Mouse (Mus musculus): Measurements from ENCODE around the gene Slc25a41. TPM values are rescaled to one million over a fixed set of nuclear protein-coding genes. Genes with fewer than 3 reads are reported as not detected.
A peak's percentile ranks its signal among the peaks of the same experiment; 100 is the strongest.

Gene Slc25a41
- polyA plus RNA-seq, 1 experiment: 0.13 TPM

GRCm38 (mm10) chr17:57078336-57078735, 36.9 kb upstream of the Slc25a41 start, which contains the start of gene Dennd1c:
TSS of gene Dennd1c (minus strand) at chr17:57078514.
- no peak within 1 kb of the TSS; the same call in 1 of the 2 replicates for H3K4me3 ChIP-seq (ENCODE audit: insufficient read depth, low read depth, low read length)
- H3K4me1 ChIP-seq (ENCODE audit: control insufficient read depth, insufficient read depth, low read length): no peaks in the 10 kb centered on the region
- H3K27ac ChIP-seq (ENCODE audit: insufficient read depth, low read depth, low read length): no peak within 1 kb of the TSS
- no peaks in the 10 kb centered on the region for H3K27me3 ChIP-seq (replicated peaks; ENCODE audit: control insufficient read depth, insufficient read depth, low read length)
- TF ChIP-seq CTCF (conservative IDR thresholded peaks at IDR 0.05; ENCODE audit: insufficient read depth, insufficient read length, low read depth, low read length) (no peak), POLR2A (IDR thresholded peaks at IDR 0.05; ENCODE audit: low read depth, low read length) (no peak)
- no peaks in the 10 kb centered on the region for H3K36me3 ChIP-seq (ENCODE audit: control insufficient read depth, insufficient read depth, low read length)
- 54% methylated on average over 6 of the region's 6 CpGs for WGBS
- DNase-seq: no peak

GRCm38 (mm10) chr17:57076916-57077315, 35.5 kb upstream of the Slc25a41 start:
- Histone ChIP-seq H3K4me1 (ENCODE audit: control insufficient read depth, insufficient read depth, low read length) (no peaks in the 10 kb centered on the region), H3K27me3 (replicated peaks; ENCODE audit: control insufficient read depth, insufficient read depth, low read length) (no peaks in the 10 kb centered on the region), H3K36me3 (ENCODE audit: control insufficient read depth, insufficient read depth, low read length) (no peaks in the 10 kb centered on the region), H3K4me3 (ENCODE audit: insufficient read depth, low read depth, low read length) (no peak overlapping the region), H3K27ac (ENCODE audit: insufficient read depth, low read depth, low read length) (no peak overlapping the region)
- no peak for DNase-seq
- TF ChIP-seq CTCF (conservative IDR thresholded peaks at IDR 0.05; ENCODE audit: insufficient read depth, insufficient read length, low read depth, low read length): no peak
- TF ChIP-seq POLR2A (IDR thresholded peaks at IDR 0.05; ENCODE audit: low read depth, low read length): no peak
- 72% methylated on average over 3 of the region's 3 CpGs for WGBS

- WGBS: 6% methylated on average over 11 of the region's 11 CpGs
- Histone ChIP-seq H3K36me3 (ENCODE audit: control insufficient read depth, insufficient read depth, low read length) (no peaks in the 10 kb centered on the region), H3K27me3 (replicated peaks; ENCODE audit: control insufficient read depth, insufficient read depth, low read length) (no peaks in the 10 kb centered on the region), H3K27ac (ENCODE audit: insufficient read depth, low read depth, low read length) (no peak overlapping the region), H3K4me3 (ENCODE audit: insufficient read depth, low read depth, low read length) (no peak overlapping the region), H3K4me1 (ENCODE audit: control insufficient read depth, insufficient read depth, low read length) (no peaks in the 10 kb centered on the region)
- peak; percentile 55 for DNase-seq
- TF ChIP-seq POLR2A (IDR thresholded peaks at IDR 0.05; ENCODE audit: low read depth, low read length): no peak
- no peak for TF ChIP-seq CTCF (conservative IDR thresholded peaks at IDR 0.05; ENCODE audit: insufficient read depth, insufficient read length, low read depth, low read length)
Measured at GRCm38 (mm10) chr17:57070699-57071098, 29.2 kb upstream of the Slc25a41 start.

GRCm38 (mm10) chr17:57070272-57070671, 28.8 kb upstream of the Slc25a41 start:
- H3K4me3 ChIP-seq (ENCODE audit: insufficient read depth, low read depth, low read length): no peak overlapping the region
- no peaks in the 10 kb centered on the region for H3K27me3 ChIP-seq (replicated peaks; ENCODE audit: control insufficient read depth, insufficient read depth, low read length)
- no peak overlapping the region for H3K27ac ChIP-seq (ENCODE audit: insufficient read depth, low read depth, low read length)
- WGBS: 18% methylated on average over 9 of the region's 9 CpGs
- H3K36me3 ChIP-seq (ENCODE audit: control insufficient read depth, insufficient read depth, low read length): peaks cover 3% of the 10 kb centered on the region; the same call in 1 of the 2 replicates
- H3K4me1 ChIP-seq (ENCODE audit: control insufficient read depth, insufficient read depth, low read length): no peaks in the 10 kb centered on the region
- TF ChIP-seq POLR2A (IDR thresholded peaks at IDR 0.05; ENCODE audit: low read depth, low read length) (no peak), CTCF (conservative IDR thresholded peaks at IDR 0.05; ENCODE audit: insufficient read depth, insufficient read length, low read depth, low read length) (no peak)
- DNase-seq: no peak

GRCm38 (mm10) chr17:57066908-57067307, 25.5 kb upstream of the Slc25a41 start:
- Histone ChIP-seq H3K36me3 (ENCODE audit: control insufficient read depth, insufficient read depth, low read length) (peaks cover 4% of the 10 kb centered on the region; the same call in 1 of the 2 replicates), H3K4me1 (ENCODE audit: control insufficient read depth, insufficient read depth, low read length) (no peaks in the 10 kb centered on the region), H3K4me3 (ENCODE audit: insufficient read depth, low read depth, low read length) (no peak overlapping the region), H3K27me3 (replicated peaks; ENCODE audit: control insufficient read depth, insufficient read depth, low read length) (no peaks in the 10 kb centered on the region), H3K27ac (ENCODE audit: insufficient read depth, low read depth, low read length) (no peak overlapping the region)
- WGBS: 80% methylated on average over 5 of the region's 5 CpGs
- TF ChIP-seq POLR2A (IDR thresholded peaks at IDR 0.05; ENCODE audit: low read depth, low read length) (no peak), CTCF (conservative IDR thresholded peaks at IDR 0.05; ENCODE audit: insufficient read depth, insufficient read length, low read depth, low read length) (no peak)
- DNase-seq: no peak

DNA sequence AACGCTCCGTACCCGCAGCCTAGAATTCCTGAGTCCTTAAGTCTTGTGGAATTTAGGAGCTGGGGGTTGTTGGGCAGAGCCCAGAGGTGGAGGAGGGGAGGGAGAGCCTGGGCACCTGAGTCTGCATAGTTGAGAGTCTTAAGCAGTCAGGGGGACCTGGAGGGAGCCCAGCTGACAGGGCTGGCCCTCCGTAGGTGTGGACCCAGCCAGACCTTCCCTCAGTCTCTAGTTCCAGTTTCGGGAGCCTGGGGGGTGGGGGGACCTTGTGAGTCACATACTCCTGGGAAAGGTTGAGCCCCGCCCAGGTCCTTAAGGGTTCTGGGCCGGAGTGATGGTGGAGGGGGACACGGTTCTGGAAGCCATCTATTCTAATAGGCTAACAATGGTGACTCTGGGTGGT, 21.6 kb upstream of the Slc25a41 start:
- H3K27ac ChIP-seq (ENCODE audit: insufficient read depth, low read depth, low read length): peak overlapping the region; percentile 33; the same call in 1 of the 2 replicates
- 13% methylated on average over 8 of the region's 8 CpGs for WGBS
- peaks cover 4% of the 10 kb centered on the region; the same call in 1 of the 2 replicates for H3K36me3 ChIP-seq (ENCODE audit: control insufficient read depth, insufficient read depth, low read length)
- TF ChIP-seq CTCF (conservative IDR thresholded peaks at IDR 0.05; ENCODE audit: insufficient read depth, insufficient read length, low read depth, low read length) (no peak), POLR2A (IDR thresholded peaks at IDR 0.05; ENCODE audit: low read depth, low read length) (no peak)
- H3K4me3 ChIP-seq (ENCODE audit: insufficient read depth, low read depth, low read length): peak overlapping the region; percentile 90
- H3K27me3 ChIP-seq (replicated peaks; ENCODE audit: control insufficient read depth, insufficient read depth, low read length): no peaks in the 10 kb centered on the region
- H3K4me1 ChIP-seq (ENCODE audit: control insufficient read depth, insufficient read depth, low read length): peaks cover 6% of the 10 kb centered on the region; the same call in 1 of the 2 replicates
- peak; percentile 35 for DNase-seq

- WGBS: 3% methylated on average over 22 of the region's 22 CpGs
- H3K27me3 ChIP-seq (replicated peaks; ENCODE audit: control insufficient read depth, insufficient read depth, low read length): no peaks in the 10 kb centered on the region
- TF ChIP-seq CTCF (conservative IDR thresholded peaks at IDR 0.05; ENCODE audit: insufficient read depth, insufficient read length, low read depth, low read length): no peak
- no peak for TF ChIP-seq POLR2A (IDR thresholded peaks at IDR 0.05; ENCODE audit: low read depth, low read length)
- H3K27ac ChIP-seq (ENCODE audit: insufficient read depth, low read depth, low read length): peak overlapping the region; percentile 100
- peak overlapping the region; percentile 90 for H3K4me3 ChIP-seq (ENCODE audit: insufficient read depth, low read depth, low read length)
- peaks cover 6% of the 10 kb centered on the region; the same call in 1 of the 2 replicates for H3K4me1 ChIP-seq (ENCODE audit: control insufficient read depth, insufficient read depth, low read length)
- DNase-seq: peak; percentile 43
- H3K36me3 ChIP-seq (ENCODE audit: control insufficient read depth, insufficient read depth, low read length): peaks cover 4% of the 10 kb centered on the region; the same call in 1 of the 2 replicates
Measured at GRCm38 (mm10) chr17:57062548-57062947, 21.1 kb upstream of the Slc25a41 start.

Measured in kidney, adult 2 months (tissue).